Mouse (Mus musculus): Measurements from ENCODE around the gene Hdac10. TPM values are rescaled to one million over a fixed set of nuclear protein-coding genes. Genes with fewer than 3 reads are reported as not detected.

Hdac10 gene
- polyA plus RNA-seq (2015; fragmentation: Nextera tagmentation; extraction: Ambion mirVana): 25.3 and 27.6 TPM in 2 replicates

DNA sequence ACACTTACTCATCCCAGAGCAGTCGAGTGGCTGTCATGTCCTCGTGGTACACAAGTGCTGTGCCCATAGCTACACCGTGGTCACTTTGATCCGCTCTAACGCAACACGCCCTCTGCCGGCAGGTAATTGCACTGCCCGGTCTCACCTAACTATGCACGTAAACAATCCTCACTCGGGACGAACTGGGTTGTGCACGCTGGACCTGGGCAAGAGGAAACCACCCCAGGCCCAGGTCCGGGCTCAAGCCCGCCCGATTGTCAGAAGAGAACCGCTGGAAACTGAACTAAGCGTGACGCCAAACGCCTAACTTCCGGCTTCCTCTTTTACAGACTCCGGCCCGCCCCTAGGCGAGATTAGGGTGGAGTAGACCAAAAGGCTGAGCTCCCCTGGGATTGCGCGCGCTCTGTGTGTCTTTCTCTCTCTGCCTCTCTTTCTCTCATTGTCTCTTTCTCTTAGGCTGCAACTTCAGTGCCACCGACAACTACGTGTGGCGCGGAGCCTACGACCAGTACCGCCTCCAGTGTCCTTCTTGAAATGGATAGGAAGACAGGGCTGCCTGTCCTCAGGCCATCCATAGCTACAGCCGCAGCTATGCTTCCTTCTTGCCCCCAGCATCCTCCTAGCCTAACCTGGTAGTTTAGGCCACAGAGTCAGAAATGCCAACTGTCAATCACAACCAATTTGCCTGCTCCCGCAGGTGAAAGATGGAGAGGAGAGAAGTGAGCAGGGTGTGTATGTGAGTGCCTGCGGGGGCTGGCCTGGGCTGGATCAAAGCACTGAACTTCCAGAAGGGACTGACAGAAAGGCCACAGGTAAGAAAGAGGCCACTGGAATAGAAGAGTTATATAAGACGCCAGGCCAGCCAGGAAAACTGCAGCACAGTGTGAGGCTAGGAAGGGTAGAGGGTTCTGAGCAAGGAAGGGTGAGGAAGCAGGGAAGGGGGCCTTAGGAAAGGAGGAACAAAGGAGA lies at the start of gene Hdac10:
Gene Hdac10, minus strand, starts transcription at position 319 of the 969 bp plus-strand sequence.
- WGBS: 3% methylated on average over 36 of the region's 36 CpGs

DNA sequence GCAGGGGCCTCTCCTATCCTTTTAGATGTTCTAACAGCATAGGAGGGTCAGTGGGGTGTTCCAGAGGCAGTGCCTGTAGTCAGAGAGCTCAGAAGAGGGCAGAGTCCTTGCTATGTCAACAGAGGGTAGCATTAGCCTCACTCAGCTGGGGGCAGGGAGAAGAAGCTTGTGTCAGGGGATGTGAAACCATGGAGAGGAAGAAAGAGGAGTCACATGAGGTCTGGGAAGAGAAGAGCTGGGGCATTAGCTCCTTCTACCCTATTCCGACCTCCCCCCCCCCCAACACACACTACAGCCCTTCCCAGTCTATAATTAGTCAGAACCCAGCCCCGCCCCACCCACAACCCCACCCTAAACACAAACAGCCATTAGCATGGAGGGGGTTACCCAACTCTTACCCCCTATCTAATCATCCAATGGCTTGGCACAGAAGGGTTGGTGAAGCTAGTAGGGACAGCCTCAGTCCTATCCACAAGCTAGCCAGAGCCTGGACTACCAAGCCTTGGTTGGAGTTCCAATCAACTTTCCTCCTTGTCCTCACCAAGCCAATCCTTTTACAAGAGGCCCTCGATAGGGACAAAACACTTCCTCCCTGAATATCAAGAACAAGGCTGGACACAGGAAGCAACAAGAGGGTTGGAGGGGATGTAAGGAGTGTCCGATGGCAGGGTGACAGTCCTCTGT lies 49.2 kb upstream of the Hdac10 start:
- H3K27me3 ChIP-seq: no peaks in the 10 kb centered on the region
- H3K27ac ChIP-seq (replicated peaks): peak overlapping the region; percentile 95
- no peaks in the 10 kb centered on the region for H3K36me3 ChIP-seq
- H3K4me2 ChIP-seq: peak overlapping the region; percentile 91
- H3K4me3 ChIP-seq: peak overlapping the region; percentile 66; the same call in 1 of the 2 replicates
- no peaks in the 10 kb centered on the region for H3K9me3 ChIP-seq
- WGBS: 68% methylated on average over 4 of the region's 4 CpGs
- no peak overlapping the region; the same call in 1 of the 2 replicates for H3K9ac ChIP-seq
- no peak for ATAC-seq (ENCODE audit: low FRiP score, low read depth)
- H3K4me1 ChIP-seq (replicated peaks): peaks cover 89% of the 10 kb centered on the region

More for the DNA sequence above, at the start of gene Hdac10:
- Histone ChIP-seq H3K4me1 (replicated peaks) (peaks cover 23% of the 10 kb centered on the region), H3K27ac (replicated peaks) (peak within 1 kb of the TSS; percentile 81), H3K9me3 (no peaks in the 10 kb centered on the region), H3K9ac (peak within 1 kb of the TSS; percentile 54), H3K4me3 (peak within 1 kb of the TSS; percentile 54), H3K27me3 (no peaks in the 10 kb centered on the region), H3K36me3 (0 out of 2 replicates have a peak, but pooled peaks cover 3% of the 10 kb centered on the region), H3K4me2 (peak within 1 kb of the TSS; percentile 84)
- ATAC-seq (ENCODE audit: low FRiP score, low read depth): peak; percentile 84

DNA sequence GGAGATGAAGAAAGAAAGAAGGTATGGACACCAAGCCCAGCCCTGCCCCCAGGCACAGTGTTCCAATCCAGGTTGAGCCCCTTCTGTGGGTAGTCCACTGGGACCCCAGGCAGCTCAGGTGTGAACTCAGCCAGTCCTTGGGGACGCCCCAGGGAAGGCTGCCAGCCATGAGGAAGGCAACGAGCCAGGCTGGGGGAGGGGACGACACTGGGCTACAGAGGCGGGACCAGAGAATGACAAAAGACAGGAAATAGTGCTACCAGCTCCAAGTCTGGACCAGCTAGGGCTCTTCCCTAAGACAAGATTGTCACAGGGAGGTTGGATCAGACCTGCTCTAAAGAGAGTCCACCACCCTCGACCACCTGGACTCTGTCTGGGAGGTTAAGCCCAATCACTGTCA lies 48.6 kb upstream of the Hdac10 start:
- 8% methylated on average over 5 of the region's 5 CpGs for WGBS
- peak overlapping the region; percentile 91 for H3K4me2 ChIP-seq
- H3K4me3 ChIP-seq: no peak overlapping the region
- no peaks in the 10 kb centered on the region for H3K9me3 ChIP-seq
- H3K27me3 ChIP-seq: no peaks in the 10 kb centered on the region
- no peak for ATAC-seq (ENCODE audit: low FRiP score, low read depth)
- no peak overlapping the region; the same call in 1 of the 2 replicates for H3K9ac ChIP-seq
- H3K27ac ChIP-seq (replicated peaks): peak overlapping the region; percentile 61
- H3K36me3 ChIP-seq: no peaks in the 10 kb centered on the region
- H3K4me1 ChIP-seq (replicated peaks): peaks cover 89% of the 10 kb centered on the region

DNA sequence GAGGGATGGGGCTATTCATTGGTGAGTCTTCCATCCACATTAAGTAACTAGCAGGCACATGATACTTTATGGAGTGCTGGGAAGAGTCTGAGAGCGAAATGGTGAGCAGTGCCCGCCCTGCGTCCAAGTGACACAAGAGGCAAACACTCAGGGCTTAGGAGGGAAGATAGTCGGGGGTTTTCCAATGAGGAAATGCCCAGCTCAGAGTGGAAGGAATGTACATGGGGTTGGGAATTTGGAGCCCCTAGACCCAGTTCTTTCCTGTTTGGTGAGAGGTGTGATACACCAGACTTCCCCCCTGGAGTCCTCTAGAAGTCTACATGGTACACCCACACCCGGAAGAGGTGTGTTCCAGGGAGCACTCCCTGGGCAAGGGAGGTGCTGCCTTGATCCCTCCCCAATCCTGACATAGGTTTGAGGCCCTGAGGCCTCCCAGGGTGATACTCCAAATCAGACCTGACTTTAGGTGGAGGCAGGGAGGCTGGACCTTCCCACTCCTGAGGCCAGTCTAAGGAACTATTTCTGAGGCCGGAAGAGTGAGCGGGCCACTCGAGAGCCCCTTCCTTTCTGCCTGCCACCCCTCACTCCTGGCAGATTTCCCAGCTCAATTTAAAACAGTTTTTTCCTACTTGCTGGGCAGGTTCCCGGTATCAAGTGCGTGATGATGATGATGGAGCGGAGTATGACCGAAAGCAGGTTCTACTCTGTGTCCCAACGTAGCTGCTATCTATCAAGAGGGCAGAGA lies 47.1 kb upstream of the Hdac10 start:
- Histone ChIP-seq H3K27ac (replicated peaks) (no peak overlapping the region), H3K9ac (no peak overlapping the region), H3K9me3 (no peaks in the 10 kb centered on the region), H3K4me1 (replicated peaks) (peaks cover 90% of the 10 kb centered on the region), H3K27me3 (no peaks in the 10 kb centered on the region), H3K4me3 (no peak overlapping the region), H3K4me2 (no peak overlapping the region), H3K36me3 (no peaks in the 10 kb centered on the region)
- ATAC-seq (ENCODE audit: low FRiP score, low read depth): no peak
- WGBS: 65% methylated on average over 13 of the region's 13 CpGs

DNA sequence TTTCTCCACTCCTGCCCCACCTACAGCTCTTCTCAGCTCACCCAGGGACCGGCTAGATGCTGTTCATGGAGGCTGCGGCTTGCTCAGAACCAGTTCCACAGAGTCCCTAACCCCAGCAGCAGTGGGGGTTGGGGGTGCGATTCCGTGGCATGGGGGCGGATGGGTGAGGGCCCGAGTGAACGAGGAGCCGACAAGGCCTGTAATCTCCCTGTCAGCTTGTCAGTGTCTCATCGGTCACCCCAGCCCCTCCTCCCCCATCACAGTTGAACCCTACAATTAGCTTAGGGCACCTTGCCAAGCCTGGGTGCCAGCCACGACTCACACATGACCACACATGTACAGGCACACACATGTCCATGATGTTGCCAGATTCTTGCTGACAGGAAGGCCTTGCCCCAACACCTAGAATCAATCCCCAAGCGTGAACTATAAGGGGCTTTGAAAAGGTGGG lies 46.4 kb upstream of the Hdac10 start:
- Histone ChIP-seq H3K4me3 (no peak overlapping the region), H3K4me2 (peak overlapping the region; percentile 99; the same call in 1 of the 2 replicates), H3K9me3 (no peaks in the 10 kb centered on the region), H3K27ac (replicated peaks) (no peak overlapping the region), H3K36me3 (no peaks in the 10 kb centered on the region), H3K4me1 (replicated peaks) (peaks cover 97% of the 10 kb centered on the region), H3K27me3 (no peaks in the 10 kb centered on the region), H3K9ac (no peak overlapping the region)
- ATAC-seq (ENCODE audit: low FRiP score, low read depth): no peak
- 52% methylated on average over 11 of the region's 11 CpGs for WGBS

DNA sequence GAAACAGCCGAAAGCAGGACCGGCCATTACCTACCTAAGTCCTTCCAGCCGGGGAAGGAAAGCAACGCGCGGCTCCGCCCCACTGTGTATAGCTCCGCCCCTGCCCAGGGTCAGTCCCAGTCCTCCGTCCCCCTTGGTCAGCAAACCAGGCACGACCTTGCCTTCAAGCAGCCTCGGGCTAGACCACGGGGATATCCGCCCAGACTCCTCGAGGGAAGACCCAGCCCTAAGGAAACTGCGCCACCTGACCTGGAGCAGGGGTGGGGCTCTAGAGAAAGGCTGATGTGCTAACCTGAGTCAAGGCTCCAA lies 45.4 kb upstream of the Hdac10 start:
- peak overlapping the region; percentile 80; the same call in 1 of the 2 replicates for H3K27ac ChIP-seq (replicated peaks)
- peak overlapping the region; percentile 99 for H3K4me2 ChIP-seq
- peaks cover 5% of the 10 kb centered on the region; the same call in 1 of the 2 replicates for H3K36me3 ChIP-seq
- H3K27me3 ChIP-seq: no peaks in the 10 kb centered on the region
- peaks cover 98% of the 10 kb centered on the region for H3K4me1 ChIP-seq (replicated peaks)
- under 1% methylated on average over 15 of the region's 15 CpGs for WGBS
- peak overlapping the region; percentile 51 for H3K4me3 ChIP-seq
- ATAC-seq (ENCODE audit: low FRiP score, low read depth): peak; percentile 32; the same call in 1 of the 2 replicates
- H3K9me3 ChIP-seq: no peaks in the 10 kb centered on the region
- peak overlapping the region; percentile 60 for H3K9ac ChIP-seq

DNA sequence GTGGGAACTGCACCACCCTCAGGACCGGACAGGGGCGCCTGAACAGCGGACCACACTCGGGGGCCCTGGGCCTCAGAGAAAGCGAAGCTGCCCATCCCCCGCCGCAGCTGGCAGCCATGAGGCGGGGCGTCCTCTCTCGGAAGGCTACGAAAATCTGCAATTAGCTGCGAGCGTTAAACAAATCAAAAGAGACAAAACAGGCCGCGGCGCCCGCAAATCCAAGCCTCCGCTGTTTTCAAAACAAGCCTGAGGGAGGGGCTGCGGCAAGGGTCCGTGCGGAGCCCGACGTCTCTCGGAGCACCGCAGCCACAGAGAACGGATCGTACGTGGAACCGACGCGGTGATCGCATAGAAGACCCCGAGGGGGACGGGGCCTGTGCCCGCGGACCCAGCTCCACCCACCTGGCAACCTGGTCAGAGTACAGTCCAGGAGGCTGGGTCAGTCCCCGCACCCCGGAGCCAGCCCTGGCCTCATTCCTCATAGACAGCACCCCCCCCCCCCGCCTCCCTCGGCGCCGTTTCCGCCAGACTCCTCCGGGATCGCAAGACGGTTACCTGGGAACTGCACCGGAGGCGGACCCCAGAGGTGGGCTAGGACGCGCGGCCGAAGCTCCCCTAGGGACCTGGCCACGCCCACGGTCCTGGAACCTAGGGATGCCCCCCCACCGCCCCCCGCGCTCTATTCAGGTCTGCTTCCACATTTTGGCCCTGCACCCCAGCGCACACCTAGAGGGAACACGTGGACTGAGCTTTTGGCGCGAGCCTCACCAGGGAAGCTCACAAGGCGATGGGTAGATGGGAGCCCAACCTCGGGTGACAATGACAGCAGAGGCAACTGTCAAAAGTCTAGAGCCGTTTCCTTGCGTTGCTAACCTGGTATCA lies 44.8 kb upstream of the Hdac10 start:
- Histone ChIP-seq H3K4me2 (peak overlapping the region; percentile 99), H3K27ac (replicated peaks) (peak overlapping the region; percentile 80), H3K27me3 (no peaks in the 10 kb centered on the region), H3K9ac (peak overlapping the region; percentile 60), H3K4me3 (peak overlapping the region; percentile 51), H3K36me3 (peaks cover 6% of the 10 kb centered on the region; the same call in 1 of the 2 replicates), H3K9me3 (no peaks in the 10 kb centered on the region), H3K4me1 (replicated peaks) (peaks cover 95% of the 10 kb centered on the region)
- ATAC-seq (ENCODE audit: low FRiP score, low read depth): peak; percentile 40; the same call in 1 of the 2 replicates
- under 1% methylated on average over 65 of the region's 65 CpGs for WGBS

DNA sequence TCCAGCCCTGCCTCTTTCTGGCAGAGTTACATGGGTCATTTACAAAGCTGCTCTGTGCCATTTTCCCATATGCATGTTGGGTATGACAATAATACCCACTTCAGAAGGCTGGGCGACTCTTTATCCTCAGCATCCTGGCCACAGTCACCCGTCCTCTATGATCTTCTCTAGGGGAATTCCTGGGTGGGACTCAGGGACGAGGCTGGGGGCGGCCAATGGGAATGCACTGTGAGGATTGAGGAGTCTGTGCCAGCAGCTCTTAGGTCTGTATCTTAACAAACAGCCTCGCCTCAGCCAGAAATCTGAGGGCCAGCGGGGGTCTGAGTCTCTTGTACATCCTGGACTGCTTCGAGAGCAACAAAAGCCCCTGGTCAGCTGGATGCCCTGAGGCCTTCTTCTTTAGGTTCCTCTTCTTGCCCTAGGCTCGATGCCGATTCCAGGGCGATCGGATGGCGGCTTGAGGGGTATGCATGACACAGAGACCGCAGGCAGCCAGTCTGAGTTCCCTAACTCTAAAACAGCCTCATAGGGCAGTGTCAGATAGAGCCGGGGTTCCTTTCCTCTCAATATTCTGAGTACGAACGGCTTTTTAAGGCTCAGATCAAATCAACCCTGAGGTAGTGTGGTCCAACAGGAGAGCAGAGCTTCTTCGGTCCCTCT lies 43.9 kb upstream of the Hdac10 start:
- Histone ChIP-seq H3K4me2 (peak overlapping the region; percentile 99), H3K9me3 (no peaks in the 10 kb centered on the region), H3K4me3 (peak overlapping the region; percentile 51), H3K27ac (replicated peaks) (peak overlapping the region; percentile 80), H3K9ac (peak overlapping the region; percentile 60), H3K4me1 (replicated peaks) (peaks cover 86% of the 10 kb centered on the region), H3K36me3 (peaks cover 14% of the 10 kb centered on the region), H3K27me3 (no peaks in the 10 kb centered on the region)
- 24% methylated on average over 17 of the region's 17 CpGs for WGBS
- ATAC-seq (ENCODE audit: low FRiP score, low read depth): no peak

DNA sequence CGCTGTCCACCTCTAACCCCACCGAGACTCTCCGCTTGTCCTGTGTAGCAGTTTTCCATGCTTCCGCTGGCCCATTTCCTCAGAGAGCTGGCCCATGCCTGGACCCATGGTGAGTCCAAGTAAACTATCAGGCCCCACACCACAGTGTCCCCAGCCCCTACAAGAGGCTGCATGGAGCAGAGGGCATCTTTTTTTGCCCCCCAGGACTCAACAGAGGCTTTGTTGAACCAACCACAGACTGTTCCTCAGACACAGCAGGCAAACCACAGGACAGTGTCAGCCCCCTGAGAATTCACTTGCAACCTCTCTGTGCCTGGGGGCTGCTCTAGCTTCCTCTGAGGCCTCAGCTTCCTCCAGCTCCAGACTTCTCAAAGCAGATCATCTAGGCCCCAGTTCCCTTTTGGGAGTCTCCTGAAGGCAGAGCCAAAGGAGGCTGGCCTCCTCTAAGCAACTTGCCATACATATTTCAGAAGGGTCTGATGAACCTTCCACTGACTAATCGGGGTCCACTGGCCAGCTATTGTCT lies 43.1 kb upstream of the Hdac10 start:
- no peak overlapping the region for H3K9ac ChIP-seq
- H3K9me3 ChIP-seq: no peaks in the 10 kb centered on the region
- H3K4me3 ChIP-seq: no peak overlapping the region
- H3K4me1 ChIP-seq (replicated peaks): peaks cover 78% of the 10 kb centered on the region
- 75% methylated on average over 5 of the region's 5 CpGs for WGBS
- ATAC-seq (ENCODE audit: low FRiP score, low read depth): no peak
- H3K27me3 ChIP-seq: no peaks in the 10 kb centered on the region
- peaks cover 22% of the 10 kb centered on the region for H3K36me3 ChIP-seq
- H3K27ac ChIP-seq (replicated peaks): no peak overlapping the region
- peak overlapping the region; percentile 99; the same call in 1 of the 2 replicates for H3K4me2 ChIP-seq

DNA sequence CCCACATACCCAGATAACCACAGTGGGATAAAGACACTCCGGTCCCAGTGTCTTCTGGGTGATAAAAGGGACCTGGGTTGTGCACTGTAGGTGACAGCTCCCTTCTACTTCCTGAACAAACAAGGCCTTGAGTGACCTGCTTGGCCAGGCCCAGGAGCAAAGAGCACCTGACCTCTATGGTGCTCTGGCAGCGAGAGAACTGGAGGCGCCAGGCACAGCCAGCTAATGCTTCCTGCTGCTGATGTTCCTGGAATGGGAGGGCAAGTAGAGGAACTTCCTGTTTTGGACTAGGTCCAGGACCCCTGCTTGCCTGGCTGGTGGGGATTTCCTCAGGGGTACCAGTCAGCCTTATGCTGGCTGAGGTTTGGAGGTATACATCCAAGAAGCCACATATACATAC lies 41.6 kb upstream of the Hdac10 start:
- Histone ChIP-seq H3K27ac (replicated peaks) (peak overlapping the region; percentile 58; the same call in 1 of the 2 replicates), H3K9ac (no peak overlapping the region), H3K4me3 (no peak overlapping the region), H3K4me1 (replicated peaks) (peaks cover 63% of the 10 kb centered on the region), H3K9me3 (no peaks in the 10 kb centered on the region), H3K27me3 (no peaks in the 10 kb centered on the region), H3K36me3 (peaks cover 37% of the 10 kb centered on the region), H3K4me2 (no peak overlapping the region)
- no peak for ATAC-seq (ENCODE audit: low FRiP score, low read depth)
- 66% methylated on average over 3 of the region's 3 CpGs for WGBS

Data from hindbrain, embryonic 15.5 days (tissue).